Mouse (Mus musculus): Measurements from ENCODE around the gene Srbd1. TPM values are rescaled to one million over a fixed set of nuclear protein-coding genes. Genes with fewer than 3 reads are reported as not detected.

Srbd1 gene
- polyA plus RNA-seq, 1 experiment from 2014 or later, result 8.4 TPM

DNA sequence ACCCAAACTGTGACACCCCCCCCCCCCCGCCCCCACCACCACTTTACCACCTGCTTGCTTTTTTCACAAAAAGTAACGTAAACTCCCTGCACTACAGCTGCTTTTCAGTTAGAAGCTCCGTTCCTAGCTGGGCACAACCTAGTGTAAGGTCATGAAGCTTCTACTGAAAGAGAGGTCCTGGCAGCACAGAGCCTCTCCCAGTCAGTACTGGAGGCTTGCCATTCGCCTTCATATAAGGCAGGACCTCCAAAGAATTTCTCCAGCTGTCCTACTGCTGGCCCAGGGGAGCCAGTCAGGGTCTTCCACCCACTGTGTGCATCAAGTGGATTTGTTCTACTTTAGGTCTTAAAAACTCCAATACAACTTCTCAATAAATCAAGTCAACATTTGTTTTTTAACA is 149.9 kb downstream of the Srbd1 start:
- Histone ChIP-seq H3K9me3 (replicated peaks; ENCODE audit: control insufficient read depth, low read length) (no peaks in the 10 kb centered on the region), H3K4me3 (ENCODE audit: low read depth, low read length) (no peak overlapping the region), H3K9ac (ENCODE audit: low read depth, low read length) (no peak overlapping the region), H3K4me1 (ENCODE audit: control insufficient read depth, insufficient read depth, low read length) (no peaks in the 10 kb centered on the region), H3K27me3 (ENCODE audit: control insufficient read depth, insufficient read depth, low read length) (no peaks in the 10 kb centered on the region), H3K36me3 (ENCODE audit: control insufficient read depth, insufficient read depth, low read length) (peaks cover 3% of the 10 kb centered on the region; the same call in 1 of the 2 replicates), H3K27ac (ENCODE audit: low read depth, low read length) (no peak overlapping the region), H3K4me2 (no peak overlapping the region)
- 91% methylated on average over 3 of the region's 4 CpGs for WGBS (ENCODE audit: insufficient replicate concordance)
- ATAC-seq (replicated peaks; ENCODE audit: insufficient number of reproducible peaks, low FRiP score, low TSS enrichment), result no peak

- H3K9ac ChIP-seq (ENCODE audit: low read depth, low read length), result no peak overlapping the region
- no peak for ATAC-seq (replicated peaks; ENCODE audit: insufficient number of reproducible peaks, low FRiP score, low TSS enrichment)
- peaks cover 20% of the 10 kb centered on the region for H3K4me1 ChIP-seq (ENCODE audit: control insufficient read depth, insufficient read depth, low read length)
- no peak overlapping the region for H3K4me2 ChIP-seq
- no peak overlapping the region for H3K4me3 ChIP-seq (ENCODE audit: low read depth, low read length)
- no peak overlapping the region for H3K27ac ChIP-seq (ENCODE audit: low read depth, low read length)
- no peaks in the 10 kb centered on the region for H3K27me3 ChIP-seq (ENCODE audit: control insufficient read depth, insufficient read depth, low read length)
- 55% methylated on average over 12 of the region's 12 CpGs for WGBS (ENCODE audit: insufficient replicate concordance)
- H3K36me3 ChIP-seq (ENCODE audit: control insufficient read depth, insufficient read depth, low read length), result no peaks in the 10 kb centered on the region
- H3K9me3 ChIP-seq (replicated peaks; ENCODE audit: control insufficient read depth, low read length), result no peaks in the 10 kb centered on the region
Measured at GRCm38 (mm10) chr17:85989058-85989769, 155.8 kb downstream of the Srbd1 start.

- Histone ChIP-seq H3K9ac (ENCODE audit: low read depth, low read length) (no peak overlapping the region), H3K9me3 (replicated peaks; ENCODE audit: control insufficient read depth, low read length) (no peaks in the 10 kb centered on the region), H3K4me3 (ENCODE audit: low read depth, low read length) (no peak overlapping the region), H3K36me3 (ENCODE audit: control insufficient read depth, insufficient read depth, low read length) (no peaks in the 10 kb centered on the region), H3K4me2 (no peak overlapping the region), H3K27ac (ENCODE audit: low read depth, low read length) (no peak overlapping the region), H3K27me3 (ENCODE audit: control insufficient read depth, insufficient read depth, low read length) (no peaks in the 10 kb centered on the region), H3K4me1 (ENCODE audit: control insufficient read depth, insufficient read depth, low read length) (peaks cover 20% of the 10 kb centered on the region)
- WGBS (ENCODE audit: insufficient replicate concordance), result 43% methylated on average over 4 of the region's 4 CpGs
- no peak for ATAC-seq (replicated peaks; ENCODE audit: insufficient number of reproducible peaks, low FRiP score, low TSS enrichment)
Measured at GRCm38 (mm10) chr17:85987531-85987930, 157.4 kb downstream of the Srbd1 start.

DNA sequence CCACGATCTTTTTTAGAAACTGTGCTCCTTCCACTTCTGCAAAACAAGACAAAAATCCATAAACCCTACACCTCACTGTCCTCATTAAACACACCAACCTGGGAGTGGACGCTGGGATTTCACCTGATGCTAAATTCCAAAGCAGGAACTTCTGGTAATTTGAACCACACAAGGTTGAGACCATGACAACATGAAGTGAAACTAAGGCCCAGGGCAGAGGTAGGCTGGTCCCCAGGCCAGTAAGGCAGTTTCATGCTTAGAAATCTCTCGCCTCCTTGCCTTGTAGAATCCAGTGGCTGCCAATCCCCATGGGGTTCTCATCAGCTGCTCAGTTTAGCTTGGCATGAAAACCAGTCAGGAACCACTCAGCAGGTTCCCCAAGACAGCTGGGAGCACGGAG is 158.4 kb downstream of the Srbd1 start:
- 65% methylated on average over 4 of the region's 4 CpGs for WGBS (ENCODE audit: insufficient replicate concordance)
- H3K9ac ChIP-seq (ENCODE audit: low read depth, low read length), result no peak overlapping the region
- peaks cover 20% of the 10 kb centered on the region for H3K4me1 ChIP-seq (ENCODE audit: control insufficient read depth, insufficient read depth, low read length)

DNA sequence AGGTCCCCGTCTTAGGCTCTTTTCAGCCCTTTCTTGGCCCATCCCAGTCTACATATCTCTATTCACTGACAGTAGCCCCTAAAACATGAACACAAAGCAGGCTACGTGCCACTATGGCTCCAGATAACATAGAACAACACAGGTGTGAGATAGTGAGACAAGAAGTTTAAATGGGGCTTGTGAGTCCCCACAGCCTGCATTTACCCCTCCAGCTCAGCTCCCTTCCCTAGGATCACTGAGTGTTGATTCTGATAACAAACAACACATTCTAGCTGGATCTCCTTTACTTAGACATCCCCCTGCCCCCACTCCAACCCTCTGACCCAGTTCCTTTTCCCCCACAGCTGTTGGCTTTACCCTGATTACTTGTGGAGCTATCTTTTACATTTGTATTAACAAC is 158.8 kb downstream of the Srbd1 start:
- WGBS (ENCODE audit: insufficient replicate concordance), result 44% methylated on average over 2 of the region's 2 CpGs
- H3K9ac ChIP-seq (ENCODE audit: low read depth, low read length), result no peak overlapping the region
- H3K27me3 ChIP-seq (ENCODE audit: control insufficient read depth, insufficient read depth, low read length), result no peaks in the 10 kb centered on the region
- H3K36me3 ChIP-seq (ENCODE audit: control insufficient read depth, insufficient read depth, low read length), result no peaks in the 10 kb centered on the region
- no peak overlapping the region for H3K27ac ChIP-seq (ENCODE audit: low read depth, low read length)
- ATAC-seq (replicated peaks; ENCODE audit: insufficient number of reproducible peaks, low FRiP score, low TSS enrichment), result no peak
- H3K4me2 ChIP-seq, result no peak overlapping the region
- H3K9me3 ChIP-seq (replicated peaks; ENCODE audit: control insufficient read depth, low read length), result no peaks in the 10 kb centered on the region; the same call in 1 of the 2 replicates
- no peak overlapping the region for H3K4me3 ChIP-seq (ENCODE audit: low read depth, low read length)
- H3K4me1 ChIP-seq (ENCODE audit: control insufficient read depth, insufficient read depth, low read length), result peaks cover 20% of the 10 kb centered on the region

More for the DNA sequence above, 158.4 kb downstream of the Srbd1 start:
- no peak for ATAC-seq (replicated peaks; ENCODE audit: insufficient number of reproducible peaks, low FRiP score, low TSS enrichment)
- Histone ChIP-seq H3K9me3 (replicated peaks; ENCODE audit: control insufficient read depth, low read length) (no peaks in the 10 kb centered on the region; the same call in 1 of the 2 replicates), H3K4me3 (ENCODE audit: low read depth, low read length) (no peak overlapping the region), H3K4me2 (no peak overlapping the region), H3K36me3 (ENCODE audit: control insufficient read depth, insufficient read depth, low read length) (no peaks in the 10 kb centered on the region), H3K27ac (ENCODE audit: low read depth, low read length) (no peak overlapping the region), H3K27me3 (ENCODE audit: control insufficient read depth, insufficient read depth, low read length) (no peaks in the 10 kb centered on the region)

DNA sequence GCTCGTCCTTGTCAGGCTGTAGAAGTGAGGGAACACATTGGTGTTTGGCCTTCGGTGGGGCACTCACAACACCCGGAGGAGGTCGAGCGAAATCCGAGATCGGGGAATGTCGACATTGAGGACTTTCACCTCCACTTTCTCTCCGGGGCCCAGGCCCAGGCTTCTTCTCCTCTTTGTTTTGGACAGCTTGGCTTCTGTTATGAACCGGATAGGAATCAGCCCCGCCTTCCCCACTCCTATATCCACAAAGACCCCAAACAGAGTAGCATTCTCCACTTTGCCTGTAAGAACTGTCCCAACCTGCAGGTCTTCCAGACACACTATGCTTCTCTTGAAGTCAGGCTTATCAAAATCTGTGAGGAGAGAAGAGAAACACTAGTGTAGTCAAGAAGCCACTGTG is 159.8 kb downstream of the Srbd1 start:
- Histone ChIP-seq H3K4me2 (no peak overlapping the region), H3K4me3 (ENCODE audit: low read depth, low read length) (no peak overlapping the region), H3K9ac (ENCODE audit: low read depth, low read length) (no peak overlapping the region), H3K27me3 (ENCODE audit: control insufficient read depth, insufficient read depth, low read length) (no peaks in the 10 kb centered on the region), H3K36me3 (ENCODE audit: control insufficient read depth, insufficient read depth, low read length) (no peaks in the 10 kb centered on the region), H3K4me1 (ENCODE audit: control insufficient read depth, insufficient read depth, low read length) (peaks cover 20% of the 10 kb centered on the region), H3K27ac (ENCODE audit: low read depth, low read length) (no peak overlapping the region), H3K9me3 (replicated peaks; ENCODE audit: control insufficient read depth, low read length) (no peaks in the 10 kb centered on the region; the same call in 1 of the 2 replicates)
- WGBS (ENCODE audit: insufficient replicate concordance), result 73% methylated on average over 11 of the region's 11 CpGs
- no peak for ATAC-seq (replicated peaks; ENCODE audit: insufficient number of reproducible peaks, low FRiP score, low TSS enrichment)

DNA sequence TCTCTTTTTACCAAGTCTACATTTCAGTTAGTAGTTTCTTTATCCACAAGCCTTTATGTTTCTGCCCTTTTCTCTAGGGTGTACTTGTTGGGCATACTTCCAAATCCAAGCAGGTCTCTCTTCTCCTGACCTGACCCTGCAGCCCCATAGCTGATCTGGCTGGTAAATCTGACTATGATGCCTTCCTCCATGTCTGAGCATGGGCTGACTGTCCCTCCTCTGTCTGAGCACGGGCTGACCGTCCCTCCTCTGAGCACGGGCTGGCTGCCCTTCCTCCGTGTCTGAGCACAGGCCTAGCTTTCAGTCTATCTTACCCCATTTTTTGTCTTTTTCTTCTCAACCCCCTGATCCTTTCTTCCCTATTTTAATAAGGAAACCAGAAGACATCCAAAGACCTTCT is 162.7 kb downstream of the Srbd1 start:
- H3K4me2 ChIP-seq, result no peak overlapping the region
- H3K36me3 ChIP-seq (ENCODE audit: control insufficient read depth, insufficient read depth, low read length), result no peaks in the 10 kb centered on the region
- no peak overlapping the region for H3K27ac ChIP-seq (ENCODE audit: low read depth, low read length)
- peaks cover 12% of the 10 kb centered on the region for H3K4me1 ChIP-seq (ENCODE audit: control insufficient read depth, insufficient read depth, low read length)
- H3K9ac ChIP-seq (ENCODE audit: low read depth, low read length), result no peak overlapping the region
- H3K27me3 ChIP-seq (ENCODE audit: control insufficient read depth, insufficient read depth, low read length), result no peaks in the 10 kb centered on the region
- no peaks in the 10 kb centered on the region; the same call in 1 of the 2 replicates for H3K9me3 ChIP-seq (replicated peaks; ENCODE audit: control insufficient read depth, low read length)
- no peak overlapping the region for H3K4me3 ChIP-seq (ENCODE audit: low read depth, low read length)
- no peak for ATAC-seq (replicated peaks; ENCODE audit: insufficient number of reproducible peaks, low FRiP score, low TSS enrichment)
- 90% methylated on average over 4 of the region's 4 CpGs for WGBS (ENCODE audit: insufficient replicate concordance)

- Histone ChIP-seq H3K27me3 (ENCODE audit: control insufficient read depth, insufficient read depth, low read length) (no peaks in the 10 kb centered on the region), H3K9ac (ENCODE audit: low read depth, low read length) (no peak overlapping the region), H3K4me2 (no peak overlapping the region), H3K27ac (ENCODE audit: low read depth, low read length) (no peak overlapping the region), H3K4me1 (ENCODE audit: control insufficient read depth, insufficient read depth, low read length) (peaks cover 8% of the 10 kb centered on the region), H3K4me3 (ENCODE audit: low read depth, low read length) (no peak overlapping the region), H3K36me3 (ENCODE audit: control insufficient read depth, insufficient read depth, low read length) (no peaks in the 10 kb centered on the region), H3K9me3 (replicated peaks; ENCODE audit: control insufficient read depth, low read length) (no peaks in the 10 kb centered on the region; the same call in 1 of the 2 replicates)
- 72% methylated on average over 3 of the region's 3 CpGs for WGBS (ENCODE audit: insufficient replicate concordance)
- no peak for ATAC-seq (replicated peaks; ENCODE audit: insufficient number of reproducible peaks, low FRiP score, low TSS enrichment)
Measured at GRCm38 (mm10) chr17:85981869-85982268, 163.1 kb downstream of the Srbd1 start.

GRCm38 (mm10) chr17:85978876-85979275 is 166.1 kb downstream of the Srbd1 start:
- Histone ChIP-seq H3K4me2 (no peak overlapping the region), H3K9me3 (replicated peaks; ENCODE audit: control insufficient read depth, low read length) (no peaks in the 10 kb centered on the region; the same call in 1 of the 2 replicates), H3K36me3 (ENCODE audit: control insufficient read depth, insufficient read depth, low read length) (no peaks in the 10 kb centered on the region), H3K27me3 (ENCODE audit: control insufficient read depth, insufficient read depth, low read length) (no peaks in the 10 kb centered on the region), H3K9ac (ENCODE audit: low read depth, low read length) (no peak overlapping the region), H3K4me3 (ENCODE audit: low read depth, low read length) (no peak overlapping the region), H3K27ac (ENCODE audit: low read depth, low read length) (no peak overlapping the region), H3K4me1 (ENCODE audit: control insufficient read depth, insufficient read depth, low read length) (no peaks in the 10 kb centered on the region)
- 80% methylated on average over 8 of the region's 8 CpGs for WGBS (ENCODE audit: insufficient replicate concordance)
- ATAC-seq (replicated peaks; ENCODE audit: insufficient number of reproducible peaks, low FRiP score, low TSS enrichment), result no peak
